Mouse (Mus musculus): Measurements from ENCODE around the gene Actbl2. TPM values are rescaled to one million over a fixed set of nuclear protein-coding genes. Genes with fewer than 3 reads are reported as not detected.

Gene Actbl2
- polyA plus RNA-seq (2015; fragmentation: Nextera tagmentation; extraction: Ambion mirVana): not detected in 2 replicates

- WGBS (ENCODE audit: insufficient replicate concordance): 84% methylated on average over 5 of the region's 5 CpGs
- H3K36me3 ChIP-seq (replicated peaks; ENCODE audit: insufficient read depth, low read length): no peaks in the 10 kb centered on the region
- H3K27me3 ChIP-seq (ENCODE audit: insufficient read depth, low read length): no peaks in the 10 kb centered on the region
- no peak for TF ChIP-seq EP300 (IDR thresholded peaks at IDR 0.05; ENCODE audit: low read depth)
- TF ChIP-seq CTCF (IDR thresholded peaks at IDR 0.05; ENCODE audit: low read depth): no peak
- H3K4me3 ChIP-seq (ENCODE audit: low read depth, low read length): no peak within 1 kb of the TSS
- ATAC-seq (no peak), DNase-seq (no peak)
- no peak within 1 kb of the TSS for H3K27ac ChIP-seq (ENCODE audit: low read depth)
- no peak within 1 kb of the TSS for H3K4me2 ChIP-seq (ENCODE audit: low read depth, low read length)
- H3K9ac ChIP-seq (replicated peaks): no peak within 1 kb of the TSS
- no peaks in the 10 kb centered on the region for H3K4me1 ChIP-seq (ENCODE audit: insufficient read depth)
- no peaks in the 10 kb centered on the region for H3K9me3 ChIP-seq (ENCODE audit: low read length)
Observed at GRCm38 (mm10) chr13:111254713-111255112, at the start of gene Actbl2. Gene Actbl2 (plus strand): TSS chr13:111255013.

GRCm38 (mm10) chr13:111210649-111211378, 44.0 kb upstream of the Actbl2 start:
- no peaks in the 10 kb centered on the region for H3K9me3 ChIP-seq (ENCODE audit: low read length)
- H3K4me1 ChIP-seq (ENCODE audit: insufficient read depth): no peaks in the 10 kb centered on the region
- TF ChIP-seq EP300 (IDR thresholded peaks at IDR 0.05; ENCODE audit: low read depth): no peak
- no peak for TF ChIP-seq CTCF (IDR thresholded peaks at IDR 0.05; ENCODE audit: low read depth)
- H3K9ac ChIP-seq (replicated peaks): no peak overlapping the region
- H3K27me3 ChIP-seq (ENCODE audit: insufficient read depth, low read length): no peaks in the 10 kb centered on the region
- WGBS (ENCODE audit: insufficient replicate concordance): 60% methylated on average over 8 of the region's 8 CpGs
- ATAC-seq: no peak
- no peak overlapping the region for H3K4me2 ChIP-seq (ENCODE audit: low read depth, low read length)
- DNase-seq: no peak
- no peak overlapping the region for H3K27ac ChIP-seq (ENCODE audit: low read depth)
- no peaks in the 10 kb centered on the region for H3K36me3 ChIP-seq (replicated peaks; ENCODE audit: insufficient read depth, low read length)
- H3K4me3 ChIP-seq (ENCODE audit: low read depth, low read length): no peak overlapping the region

GRCm38 (mm10) chr13:111228768-111229167, 26.0 kb upstream of the Actbl2 start:
- Histone ChIP-seq H3K27ac (ENCODE audit: low read depth) (no peak overlapping the region), H3K9ac (replicated peaks) (no peak overlapping the region), H3K27me3 (ENCODE audit: insufficient read depth, low read length) (no peaks in the 10 kb centered on the region), H3K4me1 (ENCODE audit: insufficient read depth) (no peaks in the 10 kb centered on the region), H3K4me3 (ENCODE audit: low read depth, low read length) (no peak overlapping the region), H3K36me3 (replicated peaks; ENCODE audit: insufficient read depth, low read length) (no peaks in the 10 kb centered on the region), H3K4me2 (ENCODE audit: low read depth, low read length) (no peak overlapping the region), H3K9me3 (ENCODE audit: low read length) (no peaks in the 10 kb centered on the region)
- no peak for ATAC-seq
- TF ChIP-seq EP300 (IDR thresholded peaks at IDR 0.05; ENCODE audit: low read depth) (no peak), CTCF (IDR thresholded peaks at IDR 0.05; ENCODE audit: low read depth) (no peak)
- DNase-seq: no peak
- 62% methylated on average over 5 of the region's 5 CpGs for WGBS (ENCODE audit: insufficient replicate concordance)

GRCm38 (mm10) chr13:111229541-111229940, 25.3 kb upstream of the Actbl2 start:
- ATAC-seq (no peak), DNase-seq (no peak)
- Histone ChIP-seq H3K27ac (ENCODE audit: low read depth) (no peak overlapping the region), H3K36me3 (replicated peaks; ENCODE audit: insufficient read depth, low read length) (no peaks in the 10 kb centered on the region), H3K9ac (replicated peaks) (no peak overlapping the region), H3K4me2 (ENCODE audit: low read depth, low read length) (no peak overlapping the region), H3K27me3 (ENCODE audit: insufficient read depth, low read length) (no peaks in the 10 kb centered on the region), H3K4me1 (ENCODE audit: insufficient read depth) (no peaks in the 10 kb centered on the region), H3K9me3 (ENCODE audit: low read length) (no peaks in the 10 kb centered on the region), H3K4me3 (ENCODE audit: low read depth, low read length) (no peak overlapping the region)
- 79% methylated on average over 6 of the region's 6 CpGs for WGBS (ENCODE audit: insufficient replicate concordance)
- no peak for TF ChIP-seq CTCF (IDR thresholded peaks at IDR 0.05; ENCODE audit: low read depth)

GRCm38 (mm10) chr13:111232416-111232815, 22.4 kb upstream of the Actbl2 start:
- Histone ChIP-seq H3K9me3 (ENCODE audit: low read length) (no peaks in the 10 kb centered on the region), H3K4me3 (ENCODE audit: low read depth, low read length) (no peak overlapping the region), H3K36me3 (replicated peaks; ENCODE audit: insufficient read depth, low read length) (no peaks in the 10 kb centered on the region), H3K27ac (ENCODE audit: low read depth) (no peak overlapping the region), H3K9ac (replicated peaks) (no peak overlapping the region), H3K4me2 (ENCODE audit: low read depth, low read length) (no peak overlapping the region), H3K4me1 (ENCODE audit: insufficient read depth) (no peaks in the 10 kb centered on the region), H3K27me3 (ENCODE audit: insufficient read depth, low read length) (no peaks in the 10 kb centered on the region)
- no peak for TF ChIP-seq EP300 (IDR thresholded peaks at IDR 0.05; ENCODE audit: low read depth)
- DNase-seq (no peak), ATAC-seq (no peak)
- WGBS (ENCODE audit: insufficient replicate concordance): 73% methylated on average over 7 of the region's 7 CpGs

- H3K4me3 ChIP-seq (ENCODE audit: low read depth, low read length): no peak overlapping the region
- H3K27ac ChIP-seq (ENCODE audit: low read depth): no peak overlapping the region
- H3K4me2 ChIP-seq (ENCODE audit: low read depth, low read length): no peak overlapping the region
- H3K36me3 ChIP-seq (replicated peaks; ENCODE audit: insufficient read depth, low read length): no peaks in the 10 kb centered on the region
- DNase-seq (no peak), ATAC-seq (peak; percentile 41; the same call in 1 of the 2 replicates)
- TF ChIP-seq CTCF (IDR thresholded peaks at IDR 0.05; ENCODE audit: low read depth) (no peak), EP300 (IDR thresholded peaks at IDR 0.05; ENCODE audit: low read depth) (no peak)
- H3K9me3 ChIP-seq (ENCODE audit: low read length): no peaks in the 10 kb centered on the region
- 56% methylated on average over 5 of the region's 5 CpGs for WGBS (ENCODE audit: insufficient replicate concordance)
- H3K27me3 ChIP-seq (ENCODE audit: insufficient read depth, low read length): no peaks in the 10 kb centered on the region
- H3K4me1 ChIP-seq (ENCODE audit: insufficient read depth): no peaks in the 10 kb centered on the region
- no peak overlapping the region for H3K9ac ChIP-seq (replicated peaks)
Observed at GRCm38 (mm10) chr13:111233356-111233755, 21.5 kb upstream of the Actbl2 start.

Data from liver, postnatal 0 days (tissue).